Mouse (Mus musculus) myocyte (in vitro differentiated cells): ENCODE data around the gene Syne2. TPM values are rescaled to one million over a fixed set of nuclear protein-coding genes. Genes with fewer than 3 reads are reported as not detected.

Source experiments
- H3K27me3 ChIP-seq: one replicate; pipeline ENCODE4 v1.6.1; 2011; ENCODE audit not compliant: control insufficient read depth, insufficient read depth, insufficient read length
- H3K36me3 ChIP-seq: one replicate; pipeline ENCODE4 v1.6.1; 2011; ENCODE audit not compliant: control insufficient read depth, insufficient read depth
- H3K4me2 ChIP-seq: one replicate; pipeline ENCODE4 v1.6.1; 2011; ENCODE audit warnings: low read depth, control low read depth
- H3K4me3 ChIP-seq: one replicate; pipeline ENCODE4 v1.5.1; 2011; ENCODE audit warnings: mild to moderate bottlenecking, control low read depth, moderate library complexity
- H3K79me2 ChIP-seq: one replicate; pipeline ENCODE4 v1.6.1; 2011; ENCODE audit not compliant: control insufficient read depth, insufficient read depth
- H3ac ChIP-seq: one replicate; pipeline ENCODE4 v1.6.1; 2011; ENCODE audit not compliant: control insufficient read depth, insufficient read length
- CEBPB ChIP-seq: IDR thresholded peaks from 2 replicates; pipeline ENCODE4 v1.6.1; 2011; ENCODE audit warnings: mild to moderate bottlenecking, moderate library complexity; ENCODE audit not compliant: poor library complexity, insufficient read depth, severe bottlenecking
- E2F4 ChIP-seq: IDR thresholded peaks from one replicate; pipeline ENCODE4 v1.6.1; 2011; ENCODE audit warnings: mild to moderate bottlenecking, control low read depth, moderate library complexity; ENCODE audit not compliant: insufficient read depth
- MAX ChIP-seq: IDR thresholded peaks from one replicate; pipeline ENCODE4 v1.6.1; 2011; ENCODE audit warnings: low read depth, mild to moderate bottlenecking, control low read depth
- MYOD1 ChIP-seq, 3 experiments: IDR thresholded peaks; one replicate each; pipeline ENCODE4 v1.6.1; 2011; ENCODE audit warnings: control low read depth in 2 of 3, low read depth in 2 of 3, mild to moderate bottlenecking in 2 of 3, moderate library complexity in 1 of 3; ENCODE audit not compliant: insufficient read length in 2 of 3, control insufficient read depth in 1 of 3
- MYOG ChIP-seq, 3 experiments: IDR thresholded peaks; one replicate each; pipeline ENCODE4 v1.6.1; 2011; ENCODE audit warnings: control low read depth in 2 of 3, low read depth in 2 of 3, mild to moderate bottlenecking in 2 of 3; ENCODE audit not compliant: insufficient read length in 2 of 3, control insufficient read depth in 1 of 3, insufficient read depth in 1 of 3
- POLR2A ChIP-seq: IDR thresholded peaks from one replicate; pipeline ENCODE4 v1.6.1; 2011; ENCODE audit warnings: low read depth, mild to moderate bottlenecking, control low read depth, moderate library complexity; ENCODE audit not compliant: insufficient read length
- POLR2AphosphoS2 ChIP-seq: IDR thresholded peaks from one replicate; pipeline ENCODE4 v1.6.1; 2011; ENCODE audit warnings: low read depth, control low read depth; ENCODE audit not compliant: insufficient read length
- REST ChIP-seq: IDR thresholded peaks from one replicate; pipeline ENCODE4 v1.6.1; 2011; ENCODE audit warnings: mild to moderate bottlenecking, control low read depth, moderate library complexity; ENCODE audit not compliant: insufficient read depth, insufficient read length
- SRF ChIP-seq: IDR thresholded peaks from one replicate; pipeline ENCODE4 v1.6.1; 2011; ENCODE audit warnings: low read depth; ENCODE audit not compliant: control insufficient read depth, insufficient read length
- TCF12 ChIP-seq: IDR thresholded peaks from one replicate; pipeline ENCODE4 v1.6.1; 2011; ENCODE audit warnings: mild to moderate bottlenecking, control low read depth; ENCODE audit not compliant: poor library complexity, insufficient read depth, severe bottlenecking
- TCF3 ChIP-seq: IDR thresholded peaks from one replicate; pipeline ENCODE4 v1.6.1; 2011; ENCODE audit warnings: low read depth, control low read depth; ENCODE audit not compliant: insufficient read length
- USF1 ChIP-seq: IDR thresholded peaks from one replicate; pipeline ENCODE4 v1.6.1; 2011; ENCODE audit warnings: low read depth, mild to moderate bottlenecking, control low read depth, moderate library complexity
- polyA plus RNA-seq: library from polyadenylated mRNA; unstranded; fragments of >200 nt; fragmentation: generic; extraction: Trizol; gene quantifications from one replicate; pipeline ENCODE4 v1.2.1, GENCODE M21; 2012; ENCODE audit warnings: missing spikeins

Syne2 gene
- polyA plus RNA-seq, 1 experiment = 3.7 TPM

DNA sequence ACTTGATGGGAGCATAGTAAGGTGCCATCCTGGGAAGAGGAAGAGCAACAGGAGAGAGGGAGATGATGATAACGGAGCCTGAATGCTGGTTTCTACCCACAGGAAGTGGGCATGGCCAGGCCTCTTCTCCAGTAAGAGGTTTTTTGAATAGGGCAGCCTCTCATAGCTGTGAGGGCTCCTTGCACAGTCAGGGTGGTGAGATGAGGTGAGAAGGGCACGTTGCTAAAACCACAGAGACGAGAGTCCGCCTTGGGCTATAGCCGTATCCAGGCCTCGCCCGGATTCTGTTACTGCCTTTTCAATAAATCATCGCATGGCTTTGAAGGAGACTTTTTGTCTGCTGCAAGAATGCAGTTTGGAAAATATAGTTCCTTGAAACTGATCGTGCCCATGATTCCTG, 267.1 kb downstream of the Syne2 start:
- H3K4me3 ChIP-seq = no peak overlapping the region
- TF ChIP-seq POLR2A (no peak), USF1 (no peak), REST (no peak), MYOG (IDR thresholded peaks at IDR 0.05; ENCODE audit: control insufficient read depth in 1 of 3, insufficient read depth in 1 of 3, insufficient read length in 2 of 3, low read depth in 2 of 3) (no peak), MAX (no peak), MYOD1 (IDR thresholded peaks at IDR 0.05; ENCODE audit: control insufficient read depth in 1 of 3, insufficient read length in 2 of 3, low read depth in 2 of 3) (no peak), TCF3 (no peak), E2F4 (no peak), SRF (no peak), TCF12 (no peak), CEBPB (no peak), POLR2AphosphoS2 (no peak)
- no peak overlapping the region for H3K4me2 ChIP-seq
- no peaks in the 10 kb centered on the region for H3K27me3 ChIP-seq
- no peaks in the 10 kb centered on the region for H3K36me3 ChIP-seq
- H3ac ChIP-seq = no peak overlapping the region
- H3K79me2 ChIP-seq = no peaks in the 10 kb centered on the region

DNA sequence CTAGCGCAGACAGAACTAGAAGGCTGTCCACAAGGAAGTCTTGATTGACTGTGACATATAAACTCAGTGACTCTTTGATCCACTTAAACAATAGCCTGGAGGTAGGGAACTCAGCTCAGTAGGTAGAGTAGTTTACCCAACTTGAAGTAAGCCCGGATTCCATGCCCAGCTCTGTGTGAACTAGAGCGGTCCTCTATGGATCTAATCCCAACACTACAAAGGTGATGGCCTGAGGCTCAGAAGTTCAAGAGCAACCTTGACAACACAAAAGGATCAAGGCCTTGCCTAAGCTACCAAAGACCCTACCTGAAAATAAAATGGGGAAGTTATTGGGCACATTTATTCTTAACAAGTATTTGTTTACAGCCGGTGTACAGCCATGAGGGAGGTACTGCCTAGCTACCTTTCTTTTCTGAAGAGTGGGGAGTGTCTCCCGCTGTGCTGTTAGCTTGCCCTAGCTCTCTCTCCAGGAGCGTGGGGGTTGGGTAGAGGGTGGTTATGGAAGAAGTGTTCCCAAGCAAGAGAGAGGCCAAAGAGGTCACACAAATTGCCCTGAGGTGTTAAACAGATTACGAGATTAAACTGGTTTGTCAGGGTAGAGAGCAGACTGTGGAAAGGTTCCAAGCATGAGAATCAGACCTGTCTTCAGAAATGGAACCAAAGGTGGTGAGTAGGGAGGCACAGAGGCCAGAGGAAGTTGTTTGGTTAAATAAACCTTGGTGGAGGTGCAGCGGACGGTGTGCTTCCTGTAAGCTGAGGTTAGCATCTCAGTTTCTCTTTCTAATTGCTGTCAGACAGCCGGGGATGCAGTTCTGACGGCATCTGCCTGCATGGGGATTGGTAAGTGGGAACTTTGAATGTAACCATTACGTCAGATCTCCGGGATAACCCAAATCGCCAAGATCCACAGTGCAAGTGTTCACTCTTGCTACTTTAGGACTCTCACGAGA, 268.3 kb downstream of the Syne2 start:
- H3K4me3 ChIP-seq = no peak overlapping the region
- H3ac ChIP-seq = no peak overlapping the region
- H3K4me2 ChIP-seq = no peak overlapping the region
- H3K36me3 ChIP-seq = no peaks in the 10 kb centered on the region
- H3K79me2 ChIP-seq = no peaks in the 10 kb centered on the region
- TF ChIP-seq USF1 = no peak
- H3K27me3 ChIP-seq = no peaks in the 10 kb centered on the region

DNA sequence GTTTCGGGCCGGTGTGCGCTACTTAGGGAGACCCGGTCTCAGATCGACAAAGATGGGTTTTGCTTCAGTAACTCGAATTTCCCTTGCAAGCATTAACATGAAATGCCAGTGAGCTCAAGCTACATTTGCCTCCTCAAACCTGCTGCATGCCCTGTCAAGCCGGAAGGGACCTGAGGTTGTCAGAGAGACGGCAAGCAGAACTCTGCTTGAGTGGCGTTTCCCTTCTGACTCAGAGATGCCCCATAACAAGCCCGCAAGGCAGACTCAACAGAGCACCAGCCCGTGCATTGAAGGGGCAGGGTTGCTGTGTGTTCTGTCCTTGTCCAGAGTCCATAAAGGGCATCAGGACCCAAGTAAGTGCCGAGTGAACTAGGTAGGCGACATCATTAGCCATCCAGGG, 269.1 kb downstream of the Syne2 start:
- Histone ChIP-seq H3ac (no peak overlapping the region), H3K36me3 (no peaks in the 10 kb centered on the region), H3K4me2 (no peak overlapping the region), H3K27me3 (no peaks in the 10 kb centered on the region), H3K4me3 (no peak overlapping the region), H3K79me2 (no peaks in the 10 kb centered on the region)
- TF ChIP-seq USF1 (no peak), E2F4 (no peak), MYOD1 (IDR thresholded peaks at IDR 0.05; ENCODE audit: control insufficient read depth in 1 of 3, insufficient read length in 2 of 3, low read depth in 2 of 3) (no peak), TCF3 (no peak), REST (no peak), POLR2AphosphoS2 (no peak), TCF12 (no peak), MYOG (IDR thresholded peaks at IDR 0.05; ENCODE audit: control insufficient read depth in 1 of 3, insufficient read depth in 1 of 3, insufficient read length in 2 of 3, low read depth in 2 of 3) (no peak), SRF (no peak), MAX (no peak), POLR2A (no peak), CEBPB (no peak)

DNA sequence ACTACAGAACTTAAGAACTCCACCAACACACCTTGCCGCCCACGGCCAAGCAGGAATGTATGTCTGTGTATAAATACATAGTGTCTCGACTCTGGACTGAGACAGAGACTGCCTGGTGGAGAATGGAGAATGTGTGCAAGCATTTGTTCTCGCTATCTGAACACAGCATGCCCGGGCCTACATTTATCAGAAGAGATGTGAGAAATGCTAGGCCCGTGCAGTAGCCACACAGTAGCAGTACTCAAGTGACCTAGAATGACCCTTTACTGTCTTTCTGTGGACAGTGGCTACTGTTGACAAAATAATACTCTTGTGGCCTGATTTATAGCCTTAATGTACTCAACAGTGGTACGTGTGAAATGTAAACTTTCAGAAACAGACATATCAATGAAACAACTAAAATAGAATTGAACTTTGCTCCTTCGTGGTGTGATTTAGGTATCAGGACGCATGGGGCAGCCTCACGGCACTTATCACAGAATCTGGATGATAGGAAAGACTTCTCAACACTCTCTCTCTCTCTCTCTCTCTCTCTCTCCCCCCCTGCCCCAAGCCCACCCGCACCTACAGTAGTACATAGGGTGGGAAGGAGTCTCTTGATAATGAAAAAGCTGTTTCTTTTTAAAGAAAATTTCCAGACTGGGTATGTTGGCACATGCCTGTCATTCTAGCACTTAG, 275.0 kb downstream of the Syne2 start:
- Histone ChIP-seq H3K36me3 (no peaks in the 10 kb centered on the region), H3ac (no peak overlapping the region)
- TF ChIP-seq USF1 (no peak), E2F4 (no peak), POLR2AphosphoS2 (no peak), MYOD1 (IDR thresholded peaks at IDR 0.05; ENCODE audit: control insufficient read depth in 1 of 3, insufficient read length in 2 of 3, low read depth in 2 of 3) (no peak), SRF (no peak), TCF12 (no peak), POLR2A (no peak), MYOG (IDR thresholded peaks at IDR 0.05; ENCODE audit: control insufficient read depth in 1 of 3, insufficient read depth in 1 of 3, insufficient read length in 2 of 3, low read depth in 2 of 3) (no peak), MAX (no peak), REST (no peak), TCF3 (no peak), CEBPB (no peak)

More for the DNA sequence above, 275.0 kb downstream of the Syne2 start:
- Histone ChIP-seq H3K4me2 (no peak overlapping the region), H3K79me2 (no peaks in the 10 kb centered on the region), H3K4me3 (no peak overlapping the region), H3K27me3 (no peaks in the 10 kb centered on the region)
